Mouse (Mus musculus) right cerebral cortex, postnatal 10 days (tissue): ENCODE data around the gene Pdlim4.
"Not testable (repeated sequence)": the region's sequence is repeated elsewhere in the genome, so short reads cannot be mapped to it uniquely, and the experiment has no call there.

Experiments used
- DNase-seq, 2 experiments: peaks; one replicate each; pipeline ENCODE4 v3.0.0; 2021; ENCODE audit warnings: low spot score in 2 of 2

The Pdlim4 gene

DNA sequence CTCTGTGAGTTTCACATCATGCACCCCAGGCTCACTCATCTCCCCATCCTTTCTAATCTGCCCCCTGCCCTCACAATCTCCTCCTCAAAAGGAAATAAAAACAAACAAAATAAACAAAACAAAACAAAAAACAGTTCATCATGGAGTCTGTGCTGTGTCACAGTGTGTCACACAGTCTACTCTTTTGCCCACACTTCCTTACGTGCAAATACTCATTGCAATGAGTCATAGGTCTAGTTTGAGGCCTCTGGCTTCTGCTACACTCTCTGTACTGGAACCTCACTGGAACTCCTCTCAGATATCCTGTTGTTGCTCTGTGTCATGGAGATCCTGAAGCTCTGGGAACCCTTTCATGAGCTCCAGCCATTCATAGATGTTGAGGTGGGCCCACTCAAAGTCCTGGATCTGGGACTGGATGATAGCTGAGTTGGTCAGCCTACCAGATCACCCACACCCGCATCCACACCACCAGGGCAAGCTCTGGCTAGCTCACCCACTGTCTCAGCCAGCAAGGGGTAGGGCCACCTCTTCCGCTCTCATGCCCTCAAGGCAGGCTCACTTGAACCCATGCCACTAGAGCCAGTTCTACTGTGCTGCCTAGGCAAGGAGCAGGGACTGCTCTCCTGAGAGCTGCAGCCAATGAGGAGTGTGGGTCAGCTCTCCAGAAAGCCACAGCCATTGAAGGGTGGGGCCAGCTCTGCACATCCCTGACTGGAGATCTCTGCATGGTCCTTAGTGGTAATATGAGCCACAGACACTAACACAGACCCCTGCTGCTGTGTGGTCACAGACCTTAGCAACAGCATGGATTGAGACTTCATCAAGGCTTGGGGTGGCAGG lies 49.7 kb downstream of the Pdlim4 start:
- DNase-seq = no peak

DNA sequence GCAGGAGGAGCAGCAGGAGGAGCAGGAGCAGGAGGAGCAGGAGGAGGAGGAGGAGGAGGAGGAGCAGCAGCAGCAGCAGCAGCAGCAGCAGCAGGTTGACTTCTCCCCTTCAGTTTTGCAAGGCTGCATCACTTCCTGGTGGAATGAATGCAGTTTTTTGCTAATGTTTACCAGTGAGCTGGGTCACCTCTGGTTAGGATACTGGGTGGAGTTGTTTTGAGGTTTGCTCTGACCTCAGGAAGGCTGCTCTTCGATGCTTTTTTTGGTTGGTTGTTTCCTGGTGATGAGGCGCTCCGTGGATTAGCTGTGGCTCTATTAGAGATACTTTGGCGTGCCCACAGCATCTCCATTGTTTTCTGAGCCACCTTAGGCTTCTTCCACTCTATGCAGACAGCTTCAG lies 51.2 kb downstream of the Pdlim4 start:
- no peak for DNase-seq

GRCm38 (mm10) chr11:54016051-54016450 lies 52.8 kb downstream of the Pdlim4 start:
- no peak for DNase-seq

DNA sequence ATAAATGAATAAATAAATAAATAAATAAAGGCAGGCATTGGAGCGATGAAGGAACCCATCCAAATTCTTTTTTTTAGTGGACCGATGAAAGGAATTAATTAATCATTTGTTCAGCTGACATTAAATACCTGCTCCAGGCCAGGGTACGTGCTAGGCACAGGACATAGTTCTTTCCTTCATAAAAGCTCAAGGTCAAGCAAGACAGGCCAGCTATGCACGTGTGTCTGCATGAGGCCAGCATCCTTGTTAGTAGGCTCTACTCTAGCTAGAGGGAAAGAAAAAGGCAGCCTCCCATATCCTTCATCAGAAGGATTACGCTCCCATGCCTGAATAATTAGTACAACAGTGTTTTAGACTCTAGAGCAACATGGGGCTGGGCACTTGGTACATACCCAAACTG lies 55.9 kb downstream of the Pdlim4 start:
- no peak for DNase-seq

GRCm38 (mm10) chr11:54011255-54011654 lies 57.6 kb downstream of the Pdlim4 start:
- no peak for DNase-seq

GRCm38 (mm10) chr11:54008416-54008920 lies 60.3 kb downstream of the Pdlim4 start:
- no peak for DNase-seq

DNA sequence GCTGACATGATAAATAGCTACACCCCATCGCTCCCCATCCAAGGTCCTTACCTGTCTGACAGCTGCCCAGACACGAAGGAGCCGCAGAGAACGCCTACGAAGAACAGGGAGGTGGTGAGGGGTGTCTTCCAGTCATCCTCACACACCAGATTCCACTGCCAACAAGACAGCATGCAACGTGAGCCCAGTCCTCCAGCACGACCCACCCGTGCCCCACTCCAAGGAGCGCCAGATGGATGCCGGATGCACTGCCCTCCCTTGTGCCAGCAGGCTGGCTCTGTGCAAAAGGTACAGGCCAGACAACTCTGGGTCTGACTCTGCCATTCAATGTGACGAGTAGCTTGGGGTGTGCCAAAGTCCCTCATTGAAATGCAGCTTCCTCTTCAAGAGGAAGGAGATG lies 61.1 kb downstream of the Pdlim4 start:
- no peak for DNase-seq

GRCm38 (mm10) chr11:54006901-54007300 lies 61.9 kb downstream of the Pdlim4 start:
- DNase-seq = peak in 1 of 2 experiments; percentile 47

DNA sequence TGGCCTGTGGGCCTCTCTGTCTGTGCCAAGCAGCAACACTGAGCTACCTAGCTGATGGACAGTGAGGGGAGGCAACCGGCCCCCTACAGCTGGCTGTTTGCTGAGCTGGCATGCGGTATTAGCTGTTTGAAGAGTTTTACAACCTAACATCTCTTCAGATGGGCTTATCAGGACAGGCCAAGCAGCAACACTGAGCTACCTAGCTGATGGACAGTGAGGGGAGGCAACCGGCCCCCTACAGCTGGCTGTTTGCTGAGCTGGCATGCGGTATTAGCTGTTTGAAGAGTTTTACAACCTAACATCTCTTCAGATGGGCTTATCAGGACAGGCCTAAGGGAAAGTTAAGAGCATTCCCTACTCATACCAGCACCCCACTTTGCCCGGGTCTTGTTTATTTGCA lies 62.5 kb downstream of the Pdlim4 start:
- not testable (repeated sequence) for DNase-seq
